In the genomic region with DNA sequence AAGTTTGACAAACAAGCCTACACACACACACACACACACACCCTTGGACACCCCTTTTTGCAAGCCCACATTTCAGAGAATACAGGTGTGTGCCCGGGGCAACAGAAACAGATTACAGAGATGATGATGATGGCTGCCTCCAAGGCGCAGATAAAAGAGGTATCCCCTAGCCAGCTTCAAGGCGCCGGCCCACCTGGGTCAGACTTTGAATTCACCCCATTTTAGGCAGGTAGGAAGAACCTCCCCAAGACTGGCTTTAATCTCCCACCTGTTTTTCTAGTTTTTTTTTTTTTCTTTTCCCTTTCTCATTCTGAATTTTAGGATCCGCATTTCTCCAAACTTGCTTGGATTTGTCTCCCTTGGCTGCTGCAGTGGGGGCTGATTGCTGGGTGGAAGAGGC, we compare ENCODE assay signal across 7 mouse cellular contexts. TPM values are rescaled to one million over a fixed set of nuclear protein-coding genes. Genes with fewer than 3 reads are reported as not detected.
DNase-seq lines count a peak whose midpoint lies in the region; ATAC-seq and TF ChIP-seq lines count a peak whose summit lies in the region.

No protein-coding gene starts in this region.

- H3K4me1 ChIP-seq in liver, adult 2 months (ENCODE audit: control insufficient read depth, insufficient read depth, low read length): peaks cover 7% of the 10 kb centered on the region
- peaks cover 21% of the 10 kb centered on the region for H3K4me1 ChIP-seq in embryonic facial prominence, embryonic 14.5 days (ENCODE audit: control insufficient read depth, insufficient read depth, low read length)
- peaks cover 8% of the 10 kb centered on the region for H3K4me1 ChIP-seq in intestine, embryonic 16.5 days (ENCODE audit: control insufficient read depth, insufficient read depth, low read length)
- peaks cover 32% of the 10 kb centered on the region for H3K4me1 ChIP-seq in neural tube, embryonic 15.5 days

- no peak for ATAC-seq in embryonic facial prominence, embryonic 14.5 days (ENCODE audit: low read depth)
- no peak for ATAC-seq in intestine, embryonic 16.5 days
- ATAC-seq in neural tube, embryonic 15.5 days (ENCODE audit: low FRiP score): no peak

- no peak for TF ChIP-seq POLR2A in liver, adult 2 months (IDR thresholded peaks at IDR 0.05; ENCODE audit: extremely low read depth, insufficient read depth, low read length)

- H3K79me2 ChIP-seq in liver, adult 2 months (ENCODE audit: control insufficient read depth, insufficient read depth, low read length): peaks cover 7% of the 10 kb centered on the region; the same call in 1 of the 2 replicates

- 37% methylated on average over 5 of the region's 5 CpGs for WGBS in liver, adult 2 months
- WGBS in embryonic facial prominence, embryonic 14.5 days: 21% methylated on average over 5 of the region's 5 CpGs
- WGBS in intestine, embryonic 16.5 days: 26% methylated on average over 5 of the region's 5 CpGs
- WGBS in neural tube, embryonic 15.5 days: 29% methylated on average over 5 of the region's 5 CpGs

- no peak for TF ChIP-seq CTCF in liver, adult 2 months (IDR thresholded peaks at IDR 0.05; ENCODE audit: low read depth, low read length)

- H3K27me3 ChIP-seq in liver, adult 2 months (ENCODE audit: control insufficient read depth, insufficient read depth, low read length): no peaks in the 10 kb centered on the region
- H3K27me3 ChIP-seq in embryonic facial prominence, embryonic 14.5 days (replicated peaks; ENCODE audit: control insufficient read depth, insufficient read depth, low read length): no peaks in the 10 kb centered on the region
- H3K27me3 ChIP-seq in intestine, embryonic 16.5 days (replicated peaks; ENCODE audit: control insufficient read depth, insufficient read depth, low read length): no peaks in the 10 kb centered on the region
- no peaks in the 10 kb centered on the region for H3K27me3 ChIP-seq in neural tube, embryonic 15.5 days (replicated peaks)

- no peak for DNase-seq in liver, adult 2 months (ENCODE audit: extremely low read depth, low read depth, low spot score)
- no peak for DNase-seq in liver
- no peak for DNase-seq in embryonic facial prominence, embryonic 14.5 days (ENCODE audit: low spot score)
- no peak for DNase-seq in frontal cortex, postnatal 36 days (ENCODE audit: low spot score in 2 of 2)
- DNase-seq in kidney, adult 9 months: no peak

- no peaks in the 10 kb centered on the region for H3K9me3 ChIP-seq in embryonic facial prominence, embryonic 14.5 days (ENCODE audit: control insufficient read depth, low read length)
- H3K9me3 ChIP-seq in intestine, embryonic 16.5 days (ENCODE audit: control insufficient read depth, low read length): no peaks in the 10 kb centered on the region
- H3K9me3 ChIP-seq in neural tube, embryonic 15.5 days (replicated peaks): no peaks in the 10 kb centered on the region

- H3K4me3 ChIP-seq in liver, adult 2 months (ENCODE audit: insufficient read depth, low read depth, low read length): peak overlapping the region; percentile 100
- peak overlapping the region; percentile 82 for H3K4me3 ChIP-seq in embryonic facial prominence, embryonic 14.5 days (ENCODE audit: low read depth, low read length)
- H3K4me3 ChIP-seq in intestine, embryonic 16.5 days (ENCODE audit: low read length): peak overlapping the region; percentile 81
- peak overlapping the region; percentile 62 for H3K4me3 ChIP-seq in neural tube, embryonic 15.5 days (replicated peaks)

- peak overlapping the region; percentile 82 for H3K27ac ChIP-seq in liver, adult 2 months (replicated peaks; ENCODE audit: insufficient read depth, low read depth, low read length)
- no peak overlapping the region; the same call in 1 of the 2 replicates for H3K27ac ChIP-seq in embryonic facial prominence, embryonic 14.5 days (replicated peaks; ENCODE audit: low read depth, low read length)
- peak overlapping the region; percentile 79 for H3K27ac ChIP-seq in intestine, embryonic 16.5 days (ENCODE audit: low read length)
- H3K27ac ChIP-seq in neural tube, embryonic 15.5 days (replicated peaks): peak overlapping the region; percentile 83

- H3K4me2 ChIP-seq in embryonic facial prominence, embryonic 14.5 days (ENCODE audit: low read depth, low read length): peak overlapping the region; percentile 92
- peak overlapping the region; percentile 86 for H3K4me2 ChIP-seq in intestine, embryonic 16.5 days (ENCODE audit: low read depth, low read length)
- H3K4me2 ChIP-seq in neural tube, embryonic 15.5 days: peak overlapping the region; percentile 85

- no peaks in the 10 kb centered on the region for H3K36me3 ChIP-seq in liver, adult 2 months (ENCODE audit: control insufficient read depth, insufficient read depth, low read length)
- no peaks in the 10 kb centered on the region for H3K36me3 ChIP-seq in embryonic facial prominence, embryonic 14.5 days (ENCODE audit: control insufficient read depth, insufficient read depth, low read length)
- no peaks in the 10 kb centered on the region for H3K36me3 ChIP-seq in intestine, embryonic 16.5 days (ENCODE audit: control insufficient read depth, insufficient read depth, low read length)
- no peaks in the 10 kb centered on the region for H3K36me3 ChIP-seq in neural tube, embryonic 15.5 days

- H3K9ac ChIP-seq in liver, adult 2 months (ENCODE audit: low read depth, low read length): peak overlapping the region; percentile 96
- peak overlapping the region; percentile 87 for H3K9ac ChIP-seq in embryonic facial prominence, embryonic 14.5 days (ENCODE audit: low read depth, low read length)
- H3K9ac ChIP-seq in intestine, embryonic 16.5 days (ENCODE audit: low read depth, low read length): peak overlapping the region; percentile 86
- H3K9ac ChIP-seq in neural tube, embryonic 15.5 days (replicated peaks): peak overlapping the region; percentile 66

RNA-seq across cellular contexts. Expression of a gene that starts 0.4 kb away (rescaled TPM):
- total RNA-seq in liver, adult 2 months (2014; rRNA removed): 1.8 and 2.5 TPM in 2 replicates
- polyA plus RNA-seq in liver, adult 2 months (2012; rRNA removed): 1.3 and 1.6 TPM in 2 replicates
- 10.5 and 11.1 TPM in 2 replicates for polyA plus RNA-seq in embryonic facial prominence, embryonic 14.5 days (2014; fragmentation: Nextera tagmentation; extraction: Ambion mirVana)
- polyA plus RNA-seq in intestine, embryonic 16.5 days (2015; fragmentation: Nextera tagmentation; extraction: Ambion mirVana): 11.0 and 12.1 TPM in 2 replicates
- polyA plus RNA-seq in neural tube, embryonic 15.5 days (2015; fragmentation: Nextera tagmentation; extraction: Ambion mirVana): 19.0 and 20.8 TPM in 2 replicates
